Mouse (Mus musculus): ENCODE data around the gene Ric8b.

- TF ChIP-seq CTCF (IDR thresholded peaks at IDR 0.05; ENCODE audit: borderline replicate concordance, insufficient read depth, low read length) (no peak), POLR2A (IDR thresholded peaks at IDR 0.05; ENCODE audit: low read depth, low read length) (no peak)
Observed at GRCm38 (mm10) chr10:84915476-84915875, 1.9 kb upstream of the Ric8b start.
